Mouse (Mus musculus): Measurements from ENCODE around the gene Txnrd1. TPM values are rescaled to one million over a fixed set of nuclear protein-coding genes. Genes with fewer than 3 reads are reported as not detected.

Gene Txnrd1
- polyA plus RNA-seq, 1 experiment from 2014 or later, result 166 TPM

- H3K4me3 ChIP-seq, result no peak overlapping the region
- H3K4me1 ChIP-seq, result peaks cover 16% of the 10 kb centered on the region
- no peak overlapping the region for H3K9ac ChIP-seq
- no peaks in the 10 kb centered on the region for H3K9me3 ChIP-seq
- WGBS, result 55% methylated on average over 10 of the region's 10 CpGs
- no peaks in the 10 kb centered on the region for H3K27me3 ChIP-seq (replicated peaks)
- H3K4me2 ChIP-seq (replicated peaks), result peak overlapping the region; percentile 75
- ATAC-seq (ENCODE audit: low FRiP score, low read depth), result no peak
- H3K36me3 ChIP-seq, result no peaks in the 10 kb centered on the region; the same call in 1 of the 2 replicates
- H3K27ac ChIP-seq, result no peak overlapping the region
These were observed 24.4 kb downstream of the Txnrd1 start for GRCm38 (mm10) chr10:82858032-82858680.

GRCm38 (mm10) chr10:82858691-82859532 is 25.2 kb downstream of the Txnrd1 start:
- ATAC-seq (ENCODE audit: low FRiP score, low read depth), result peak; percentile 81

GRCm38 (mm10) chr10:82859533-82859915 is 25.8 kb downstream of the Txnrd1 start:
- peaks cover 13% of the 10 kb centered on the region for H3K36me3 ChIP-seq
- H3K4me3 ChIP-seq, result peak overlapping the region; percentile 75
- H3K27ac ChIP-seq, result peak overlapping the region; percentile 34; the same call in 1 of the 2 replicates
- H3K27me3 ChIP-seq (replicated peaks), result no peaks in the 10 kb centered on the region
- peak; percentile 74 for ATAC-seq (ENCODE audit: low FRiP score, low read depth)
- no peaks in the 10 kb centered on the region for H3K9me3 ChIP-seq
- under 1% methylated on average over 8 of the region's 8 CpGs for WGBS
- peak overlapping the region; percentile 75 for H3K4me2 ChIP-seq (replicated peaks)
- peak overlapping the region; percentile 89 for H3K9ac ChIP-seq
- peaks cover 23% of the 10 kb centered on the region for H3K4me1 ChIP-seq

More at GRCm38 (mm10) chr10:82858691-82859532, 25.2 kb downstream of the Txnrd1 start:
- H3K27me3 ChIP-seq (replicated peaks), result no peaks in the 10 kb centered on the region
- peaks cover 23% of the 10 kb centered on the region for H3K4me1 ChIP-seq
- peak overlapping the region; percentile 89 for H3K9ac ChIP-seq
- peaks cover 7% of the 10 kb centered on the region for H3K36me3 ChIP-seq
- H3K27ac ChIP-seq, result peak overlapping the region; percentile 34; the same call in 1 of the 2 replicates
- WGBS, result under 1% methylated on average over 49 of the region's 49 CpGs
- peak overlapping the region; percentile 75 for H3K4me2 ChIP-seq (replicated peaks)
- no peaks in the 10 kb centered on the region for H3K9me3 ChIP-seq
- peak overlapping the region; percentile 75 for H3K4me3 ChIP-seq

DNA sequence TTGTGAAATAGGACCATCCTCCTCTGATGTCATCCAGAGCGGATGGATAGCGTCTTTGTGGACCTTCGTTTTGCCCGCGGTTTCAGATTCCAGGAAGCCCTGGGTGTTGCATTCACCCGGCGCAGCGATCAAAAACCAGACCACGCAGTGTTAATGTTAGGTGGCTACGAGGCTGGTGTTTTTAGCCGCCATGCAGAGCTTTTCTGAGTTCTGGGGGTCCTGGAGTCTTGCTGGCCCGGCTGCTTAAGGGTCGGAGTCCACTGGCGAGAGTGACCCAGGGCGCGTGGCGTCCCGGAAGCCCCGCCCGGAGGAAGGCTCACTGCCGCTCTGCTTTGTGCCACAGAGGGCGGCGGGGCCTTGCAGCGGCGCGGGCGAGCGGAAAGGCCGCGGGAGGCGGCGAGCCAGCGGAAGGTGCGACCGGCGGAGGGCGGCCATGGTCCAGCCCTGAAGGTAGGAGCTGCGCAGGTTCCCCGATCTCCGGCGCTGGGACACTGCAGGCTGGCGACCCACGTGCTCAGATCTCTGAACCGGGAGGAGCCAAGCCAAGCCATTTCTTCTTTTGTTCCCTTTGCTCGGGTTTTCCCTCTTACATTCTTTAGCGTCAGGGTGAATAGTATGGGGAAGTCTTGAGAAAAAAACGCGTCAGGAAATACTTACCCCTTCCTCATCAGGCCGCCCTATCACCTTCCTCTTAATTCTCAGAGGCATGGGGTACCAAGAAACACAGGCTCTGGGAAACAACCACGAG is 26.6 kb downstream of the Txnrd1 start:
- under 1% methylated on average over 50 of the region's 50 CpGs for WGBS
- Histone ChIP-seq H3K4me3 (peak overlapping the region; percentile 75), H3K27ac (peak overlapping the region; percentile 87), H3K36me3 (peaks cover 17% of the 10 kb centered on the region), H3K9ac (peak overlapping the region; percentile 89), H3K27me3 (replicated peaks) (no peaks in the 10 kb centered on the region), H3K4me2 (replicated peaks) (peak overlapping the region; percentile 75), H3K9me3 (no peaks in the 10 kb centered on the region), H3K4me1 (peaks cover 23% of the 10 kb centered on the region)
- peak; percentile 63 for ATAC-seq (ENCODE audit: low FRiP score, low read depth)

DNA sequence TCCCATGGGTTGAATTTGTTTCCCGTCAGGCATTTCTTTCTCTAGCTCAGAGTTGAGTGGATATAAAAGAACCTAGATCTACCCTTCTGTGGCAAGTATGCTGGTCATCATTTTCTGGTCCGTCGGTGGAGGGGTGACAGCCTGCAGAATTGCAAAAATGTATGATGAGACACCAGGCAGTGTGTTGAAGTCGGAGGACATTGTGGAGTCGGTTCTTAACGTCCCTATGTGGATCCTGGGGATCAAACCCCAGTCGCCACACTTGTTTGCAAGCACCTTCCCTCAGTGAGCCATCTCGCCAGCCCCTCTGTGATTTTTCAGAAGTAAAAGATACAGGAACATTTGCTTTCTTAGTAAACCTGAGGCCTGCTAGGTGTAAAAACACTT is 27.2 kb downstream of the Txnrd1 start:
- WGBS, result 2% methylated on average over 8 of the region's 8 CpGs
- Histone ChIP-seq H3K4me1 (peaks cover 23% of the 10 kb centered on the region), H3K9ac (peak overlapping the region; percentile 89), H3K9me3 (no peaks in the 10 kb centered on the region), H3K4me3 (peak overlapping the region; percentile 75), H3K27ac (peak overlapping the region; percentile 87), H3K27me3 (replicated peaks) (no peaks in the 10 kb centered on the region), H3K36me3 (peaks cover 17% of the 10 kb centered on the region), H3K4me2 (replicated peaks) (peak overlapping the region; percentile 75)
- ATAC-seq (ENCODE audit: low FRiP score, low read depth), result no peak

- H3K9me3 ChIP-seq, result no peaks in the 10 kb centered on the region
- H3K27ac ChIP-seq, result no peak overlapping the region
- no peak overlapping the region for H3K9ac ChIP-seq
- H3K27me3 ChIP-seq (replicated peaks), result no peaks in the 10 kb centered on the region
- H3K36me3 ChIP-seq, result peaks cover 25% of the 10 kb centered on the region
- no peak for ATAC-seq (ENCODE audit: low FRiP score, low read depth)
- no peak overlapping the region for H3K4me3 ChIP-seq
- H3K4me1 ChIP-seq, result peaks cover 23% of the 10 kb centered on the region
- H3K4me2 ChIP-seq (replicated peaks), result peak overlapping the region; percentile 75; the same call in 1 of the 2 replicates
- 84% methylated on average over 5 of the region's 5 CpGs for WGBS
These were observed 29.4 kb downstream of the Txnrd1 start for GRCm38 (mm10) chr10:82863106-82863680.

GRCm38 (mm10) chr10:82863827-82864226 is 30.1 kb downstream of the Txnrd1 start:
- 85% methylated on average over 7 of the region's 7 CpGs for WGBS
- H3K27me3 ChIP-seq (replicated peaks), result no peaks in the 10 kb centered on the region

DNA sequence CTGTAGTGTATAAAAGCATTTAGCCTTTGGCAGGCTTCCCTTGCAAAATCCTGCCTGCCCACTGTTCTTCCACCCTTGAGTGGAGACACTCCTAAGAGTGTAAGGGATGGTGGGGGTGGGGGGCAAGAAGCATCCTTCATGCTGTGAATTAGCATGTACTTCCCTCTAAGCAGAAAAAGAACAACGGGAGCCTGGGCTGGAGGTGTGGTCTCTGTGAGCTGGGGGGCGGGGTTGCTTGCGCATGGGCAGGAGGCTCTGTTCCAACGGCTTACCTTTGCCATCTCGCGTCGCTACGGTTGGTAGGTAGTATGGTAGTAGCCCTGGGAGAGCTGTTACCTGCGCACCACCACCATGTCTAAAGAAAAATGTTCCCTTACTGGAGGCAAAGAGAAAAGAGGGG is 32.6 kb downstream of the Txnrd1 start, which contains the start of gene Eid3:
Eid3 (plus strand) TSS at position 271 of the 400 bp plus-strand sequence.
- Histone ChIP-seq H3K4me1 (peaks cover 19% of the 10 kb centered on the region), H3K4me3 (no peak within 1 kb of the TSS), H3K27ac (no peak within 1 kb of the TSS), H3K36me3 (peaks cover 46% of the 10 kb centered on the region), H3K9ac (no peak within 1 kb of the TSS), H3K4me2 (replicated peaks) (no peak within 1 kb of the TSS), H3K27me3 (replicated peaks) (no peaks in the 10 kb centered on the region), H3K9me3 (no peaks in the 10 kb centered on the region)
- WGBS, result 71% methylated on average over 9 of the region's 9 CpGs
- no peak for ATAC-seq (ENCODE audit: low FRiP score, low read depth)

More at GRCm38 (mm10) chr10:82863827-82864226, 30.1 kb downstream of the Txnrd1 start:
- Histone ChIP-seq H3K4me3 (no peak overlapping the region), H3K4me1 (peaks cover 23% of the 10 kb centered on the region), H3K27ac (no peak overlapping the region), H3K9me3 (no peaks in the 10 kb centered on the region), H3K9ac (no peak overlapping the region), H3K4me2 (replicated peaks) (no peak overlapping the region), H3K36me3 (peaks cover 28% of the 10 kb centered on the region)
- no peak for ATAC-seq (ENCODE audit: low FRiP score, low read depth)

GRCm38 (mm10) chr10:82866832-82867231 is 33.1 kb downstream of the Txnrd1 start:
- H3K9me3 ChIP-seq, result no peaks in the 10 kb centered on the region
- H3K36me3 ChIP-seq, result peaks cover 46% of the 10 kb centered on the region
- no peak overlapping the region for H3K9ac ChIP-seq
- no peak for ATAC-seq (ENCODE audit: low FRiP score, low read depth)
- 89% methylated on average over 18 of the region's 18 CpGs for WGBS
- peaks cover 15% of the 10 kb centered on the region for H3K4me1 ChIP-seq
- no peak overlapping the region for H3K4me3 ChIP-seq
- H3K27ac ChIP-seq, result no peak overlapping the region
- H3K27me3 ChIP-seq (replicated peaks), result no peaks in the 10 kb centered on the region
- H3K4me2 ChIP-seq (replicated peaks), result no peak overlapping the region

DNA sequence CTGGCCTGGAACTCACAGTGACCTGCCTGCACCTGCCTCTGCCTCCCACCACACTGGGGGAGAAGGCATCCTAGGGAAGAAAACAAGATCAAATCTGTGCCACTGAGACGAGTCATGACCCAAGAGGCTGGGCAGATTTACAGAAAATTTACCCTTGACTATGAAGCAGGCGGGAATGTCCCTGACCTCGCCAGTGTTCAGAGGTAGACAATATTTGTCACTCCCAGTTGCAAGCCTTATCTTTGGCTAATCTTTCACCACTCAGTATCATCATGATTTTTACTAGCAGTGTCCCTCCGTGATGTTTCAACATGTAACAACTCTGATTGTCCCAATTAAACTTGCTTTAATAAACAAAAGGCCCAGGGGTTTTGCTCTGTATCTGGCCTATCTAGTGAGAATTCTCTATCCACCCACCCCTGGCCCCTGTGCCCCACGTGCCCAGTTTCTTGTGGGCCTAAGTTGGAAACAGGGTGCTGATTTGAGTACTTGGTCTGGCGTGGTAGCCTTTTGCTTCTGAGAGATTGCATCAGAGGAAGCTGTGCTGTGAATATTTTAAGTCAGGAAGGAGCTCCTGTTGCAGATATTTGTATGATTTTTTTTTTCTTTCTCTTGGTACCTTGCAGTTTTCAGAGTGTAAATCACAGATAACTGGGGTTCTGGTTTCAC is 34.8 kb downstream of the Txnrd1 start:
- Histone ChIP-seq H3K9ac (no peak overlapping the region), H3K27ac (no peak overlapping the region), H3K36me3 (peaks cover 47% of the 10 kb centered on the region), H3K4me2 (replicated peaks) (no peak overlapping the region), H3K4me1 (0 out of 2 replicates have a peak, but pooled peaks cover 3% of the 10 kb centered on the region), H3K4me3 (no peak overlapping the region), H3K9me3 (no peaks in the 10 kb centered on the region), H3K27me3 (replicated peaks) (no peaks in the 10 kb centered on the region)
- ATAC-seq (ENCODE audit: low FRiP score, low read depth), result no peak
- WGBS, result 90% methylated on average over 6 of the region's 6 CpGs

DNA sequence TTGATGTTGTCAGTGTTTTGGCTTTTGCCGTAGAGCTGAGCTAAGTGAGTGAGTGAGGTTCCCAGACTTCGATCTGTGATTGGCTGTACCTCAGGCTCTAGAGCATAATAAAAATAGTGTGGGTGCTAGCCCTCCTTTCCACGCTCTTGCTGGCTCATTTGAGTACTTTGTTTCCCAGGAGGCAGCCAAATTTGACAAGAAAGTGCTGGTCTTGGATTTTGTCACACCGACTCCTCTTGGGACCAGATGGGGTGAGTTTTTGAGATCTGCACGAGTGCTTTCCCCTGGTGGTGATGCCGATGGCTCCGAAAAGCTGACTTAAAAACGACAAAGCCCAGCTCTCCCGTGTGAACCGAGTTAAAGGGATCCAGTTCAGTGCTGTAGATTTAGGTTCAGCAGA is 41.7 kb downstream of the Txnrd1 start:
- WGBS, result 91% methylated on average over 10 of the region's 10 CpGs
- H3K4me3 ChIP-seq, result no peak overlapping the region
- H3K27ac ChIP-seq, result no peak overlapping the region
- H3K4me1 ChIP-seq, result no peaks in the 10 kb centered on the region
- H3K27me3 ChIP-seq (replicated peaks), result no peaks in the 10 kb centered on the region
- no peak overlapping the region for H3K4me2 ChIP-seq (replicated peaks)
- ATAC-seq (ENCODE audit: low FRiP score, low read depth), result no peak
- no peaks in the 10 kb centered on the region for H3K9me3 ChIP-seq
- H3K36me3 ChIP-seq, result peaks cover 72% of the 10 kb centered on the region
- H3K9ac ChIP-seq, result no peak overlapping the region
